Mouse (Mus musculus): Measurements from ENCODE around the gene Slc12a5.

Slc12a5 gene

GRCm38 (mm10) chr2:164960716-164961441 lies at the start of gene Slc12a5:
Gene Slc12a5, plus strand, starts transcription at chr2:164960802.
- peak; percentile 66 for DNase-seq

GRCm38 (mm10) chr2:164911086-164912048 lies 49.2 kb upstream of the Slc12a5 start, which contains the start of gene Zfp335:
Gene Zfp335, minus strand, starts transcription at chr2:164911757.
- DNase-seq, result peak; percentile 97

- peak; percentile 47 for DNase-seq
Measured at GRCm38 (mm10) chr2:164912151-164912550, 48.5 kb upstream of the Slc12a5 start.

- no peak for DNase-seq
Measured at GRCm38 (mm10) chr2:164912749-164913427, 47.7 kb upstream of the Slc12a5 start.

GRCm38 (mm10) chr2:164913428-164913786 lies 47.2 kb upstream of the Slc12a5 start:
- DNase-seq, result peak; percentile 44

GRCm38 (mm10) chr2:164916820-164917219 lies 43.8 kb upstream of the Slc12a5 start:
- no peak for DNase-seq

GRCm38 (mm10) chr2:164917371-164917770 lies 43.2 kb upstream of the Slc12a5 start:
- no peak for DNase-seq

- DNase-seq, result no peak
Measured at GRCm38 (mm10) chr2:164918325-164918724, 42.3 kb upstream of the Slc12a5 start.

- DNase-seq, result no peak
Measured at GRCm38 (mm10) chr2:164921984-164922383, 38.6 kb upstream of the Slc12a5 start.

GRCm38 (mm10) chr2:164923291-164923690 lies 37.3 kb upstream of the Slc12a5 start:
- no peak for DNase-seq

- peak; percentile 92 for DNase-seq
Measured at GRCm38 (mm10) chr2:164924100-164924857, 36.3 kb upstream of the Slc12a5 start.

- no peak for DNase-seq
Measured at GRCm38 (mm10) chr2:164930706-164931581, 29.7 kb upstream of the Slc12a5 start.

GRCm38 (mm10) chr2:164933534-164933933 lies 27.1 kb upstream of the Slc12a5 start:
- DNase-seq, result no peak

GRCm38 (mm10) chr2:164935991-164936390 lies 24.6 kb upstream of the Slc12a5 start:
- DNase-seq, result no peak

- DNase-seq, result peak; percentile 72
Measured at GRCm38 (mm10) chr2:164938146-164939091, 22.2 kb upstream of the Slc12a5 start.

GRCm38 (mm10) chr2:164939106-164939505 lies 21.5 kb upstream of the Slc12a5 start:
- no peak for DNase-seq

GRCm38 (mm10) chr2:164940140-164940830 lies 20.3 kb upstream of the Slc12a5 start, which contains the start of gene Mmp9:
Gene Mmp9, plus strand, starts transcription at chr2:164940780.
- no peak for DNase-seq

GRCm38 (mm10) chr2:164942692-164943290 lies 17.8 kb upstream of the Slc12a5 start:
- DNase-seq, result no peak

- no peak for DNase-seq
Measured at GRCm38 (mm10) chr2:164947506-164947905, 13.1 kb upstream of the Slc12a5 start.

Data from kidney, postnatal 14 days (tissue).